Mouse (Mus musculus): ENCODE measurements around the gene Jak3.
A peak's percentile ranks its signal among the peaks of the same experiment; 100 is the strongest.

The Jak3 gene

DNA sequence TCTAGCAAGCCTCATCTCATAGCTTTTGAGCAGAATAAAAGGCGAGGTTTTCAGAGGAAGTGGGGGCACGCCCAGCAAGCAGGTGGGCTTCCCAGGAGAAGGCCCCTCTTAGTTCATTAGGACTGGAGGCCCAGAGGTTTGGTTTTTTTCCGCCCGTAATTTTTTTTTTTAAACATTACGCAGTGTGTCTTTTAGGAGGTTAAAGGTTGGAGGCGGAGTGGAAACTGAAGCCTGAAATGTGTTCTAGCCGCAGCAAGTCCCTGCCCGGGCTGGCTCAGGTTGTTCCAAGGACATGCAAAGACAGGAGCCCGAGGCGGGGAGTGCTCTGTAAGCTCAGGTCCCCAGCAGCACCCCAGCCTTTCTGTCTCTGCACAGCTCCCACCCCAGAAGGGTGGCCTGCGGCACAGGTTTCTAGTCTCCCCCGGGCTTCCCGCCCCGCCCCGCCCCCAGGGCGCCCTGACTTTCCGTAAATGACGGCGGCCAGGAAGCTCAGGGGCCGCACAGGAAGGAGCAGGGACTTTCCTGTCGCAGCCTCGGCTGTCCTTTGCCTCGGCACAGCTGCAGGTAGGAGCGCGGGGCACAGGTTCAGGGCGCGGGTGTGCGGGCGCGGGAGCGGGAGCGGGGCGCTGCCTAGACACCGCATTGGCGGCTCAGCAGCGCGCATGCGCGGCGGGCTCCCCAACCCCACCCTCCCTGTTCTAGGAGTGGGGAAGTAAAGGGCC is at the start of gene Jak3:
Jak3 (plus strand) TSS at position 277 of the 722 bp plus-strand sequence.
- peak; percentile 46 to 55 for DNase-seq (ENCODE audit: low spot score in 2 of 2)

DNA sequence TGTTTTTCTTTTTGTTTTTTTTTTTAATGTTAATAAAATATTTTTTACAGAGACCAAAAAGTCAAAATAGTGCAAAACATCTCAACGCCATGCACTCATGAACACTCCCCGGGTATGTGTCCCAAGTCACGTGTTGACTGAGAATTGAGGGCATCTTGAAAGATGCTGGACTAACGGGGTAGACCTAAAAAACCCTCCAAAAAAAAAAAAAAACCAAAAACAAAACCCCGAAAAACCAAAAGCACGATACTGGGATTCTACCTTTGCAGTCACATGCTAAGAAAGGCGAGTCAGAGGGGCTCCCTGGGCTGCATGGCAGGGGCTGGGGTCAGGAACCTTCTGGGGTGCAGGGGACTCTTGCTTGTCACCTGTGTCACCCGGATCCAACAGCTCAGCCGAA is 49.3 kb upstream of the Jak3 start:
- no peak for DNase-seq (ENCODE audit: low spot score in 2 of 2)

DNA sequence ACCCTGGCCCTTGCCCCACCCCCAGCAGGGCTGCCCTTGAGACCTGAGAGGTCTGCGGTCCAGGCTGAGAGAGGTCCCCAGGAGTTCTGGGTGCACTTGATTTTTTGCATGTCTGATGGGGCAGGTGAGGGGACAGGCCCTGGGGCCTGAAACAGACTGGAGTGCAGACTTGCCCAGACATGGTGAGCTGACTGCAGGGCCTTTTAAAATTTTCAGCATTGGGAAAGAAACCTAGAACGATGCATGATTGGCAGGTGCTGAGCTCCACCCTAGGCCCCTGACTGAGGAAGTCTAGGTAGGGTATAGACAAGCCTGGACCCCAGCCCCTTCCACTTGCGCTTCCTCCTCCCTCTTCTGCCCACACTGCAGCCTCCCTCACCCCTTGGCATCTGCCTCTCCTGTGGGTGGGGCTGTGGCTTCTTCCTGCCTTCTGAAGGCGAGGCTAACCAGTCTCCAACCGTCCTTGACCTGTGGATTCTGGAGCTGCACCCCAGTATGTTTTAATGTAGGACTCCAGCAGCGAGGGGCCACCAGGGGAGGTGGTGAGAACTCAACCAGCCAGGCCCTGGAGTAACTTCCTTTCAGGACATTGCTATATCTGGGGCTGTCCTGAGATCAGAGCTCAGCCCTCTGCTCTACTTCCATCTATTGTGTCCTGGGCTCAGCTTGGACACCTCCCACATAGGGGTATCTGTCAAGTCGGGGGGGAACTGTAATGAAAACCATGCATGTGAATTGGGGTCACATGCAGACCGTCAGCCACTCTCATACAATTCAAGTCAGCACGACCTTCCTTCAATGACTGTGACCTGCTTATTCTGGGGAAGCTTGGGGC is 48.6 kb upstream of the Jak3 start:
- DNase-seq (ENCODE audit: low spot score in 2 of 2): no peak

DNA sequence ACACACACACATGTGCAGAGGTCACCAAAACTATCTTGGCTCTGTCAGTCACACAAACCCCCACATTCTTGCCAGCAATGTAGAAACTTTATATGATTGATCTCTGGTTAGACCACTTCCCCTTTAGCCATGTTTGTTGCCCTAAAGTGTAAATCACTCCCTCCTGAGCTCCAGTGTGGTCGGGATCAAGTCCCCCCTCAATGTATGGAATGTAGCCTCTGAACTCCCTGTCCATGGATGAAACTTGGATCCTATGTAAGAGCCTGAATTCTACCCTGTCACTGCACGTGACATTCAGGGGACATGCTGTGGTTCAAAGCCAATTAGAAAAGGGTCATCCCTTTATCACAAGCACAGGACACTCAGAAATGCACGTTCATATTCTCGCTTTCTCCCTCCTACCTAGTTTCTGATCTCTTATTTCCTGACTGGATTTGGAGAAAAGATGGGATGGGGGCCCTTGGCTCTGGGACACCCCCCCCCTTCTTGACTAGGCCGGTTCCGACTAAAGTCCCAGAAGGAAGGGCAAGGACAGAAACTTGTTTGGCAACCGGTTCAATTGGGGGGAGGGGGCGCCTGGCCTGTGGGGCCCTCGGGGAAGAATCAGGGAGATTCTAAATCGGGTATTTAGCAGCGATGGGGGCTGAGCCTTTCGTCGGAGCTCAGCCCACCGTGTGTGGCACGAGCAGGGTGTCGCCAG is 47.5 kb upstream of the Jak3 start:
- no peak for DNase-seq (ENCODE audit: low spot score in 2 of 2)

DNA sequence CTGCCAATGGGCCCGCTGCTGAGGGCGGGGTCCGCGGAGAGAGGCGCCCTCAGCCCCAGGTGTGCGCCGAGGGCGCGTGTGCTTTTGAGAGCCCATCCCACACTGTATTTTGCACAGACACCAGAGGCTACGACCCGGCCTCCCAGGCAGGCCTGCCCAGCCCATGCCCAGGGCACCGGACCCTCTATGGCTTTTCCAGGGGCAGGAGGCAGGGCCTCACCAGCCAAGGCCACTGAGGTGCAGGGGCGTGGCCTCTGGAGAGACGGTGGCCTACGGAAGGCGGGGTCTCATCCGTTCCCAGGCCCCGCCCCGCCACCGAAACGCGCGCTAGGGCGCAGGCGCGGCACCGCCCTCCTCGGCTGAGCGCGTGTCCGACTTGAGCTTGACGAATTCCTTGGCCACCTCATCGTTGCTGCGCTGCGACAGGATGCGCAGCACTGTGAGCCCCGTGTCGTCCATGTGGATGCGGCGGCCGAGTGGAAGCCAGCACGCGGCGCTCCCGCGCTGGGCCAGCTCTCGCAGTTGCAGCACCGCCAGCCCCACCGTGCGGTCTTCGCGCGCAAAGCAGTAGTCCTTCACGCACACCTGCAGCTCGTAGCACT is 46.9 kb upstream of the Jak3 start:
- peak; percentile 80 to 92 for DNase-seq (ENCODE audit: low spot score in 2 of 2)

DNA sequence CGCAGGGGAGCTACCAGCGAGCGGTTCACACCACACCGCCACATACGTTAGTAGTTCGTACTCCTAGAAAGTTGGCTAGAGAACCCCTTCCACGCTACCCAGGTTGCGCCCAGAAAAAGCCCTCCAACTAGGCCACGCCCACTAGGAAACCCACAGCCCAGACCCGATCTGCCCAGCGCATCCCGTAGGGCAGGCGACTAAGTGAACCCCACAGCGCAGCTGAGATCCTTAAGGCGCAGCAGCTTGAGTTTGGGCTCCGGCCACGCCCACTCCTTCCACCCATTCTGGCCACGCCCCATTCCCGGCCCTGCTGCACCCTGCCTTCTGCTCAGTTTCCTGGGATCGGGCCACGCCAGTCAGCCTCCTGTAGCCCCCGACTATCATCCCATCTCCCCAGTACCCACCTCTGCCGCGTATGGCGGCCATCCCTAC is 46.3 kb upstream of the Jak3 start:
- DNase-seq (ENCODE audit: low spot score in 2 of 2): no peak

DNA sequence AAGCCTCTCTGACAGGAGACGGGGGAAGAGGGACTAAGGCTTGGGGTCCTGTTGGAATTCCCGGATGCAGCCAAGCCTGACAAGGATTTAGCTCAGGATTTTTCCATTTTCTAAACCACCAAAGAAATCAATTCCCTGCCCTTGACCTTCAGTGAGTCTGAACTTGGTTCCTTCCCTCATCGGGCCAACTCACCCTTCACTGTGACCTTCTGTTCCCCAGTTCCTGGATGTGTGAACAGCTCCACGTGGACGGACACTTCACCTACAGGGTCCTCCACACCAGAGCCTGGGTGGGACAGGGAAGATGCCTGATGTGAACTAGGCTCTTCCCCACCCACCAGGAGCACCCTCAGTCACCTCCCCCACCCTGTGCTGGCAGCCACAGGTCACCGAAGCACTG is 45.3 kb upstream of the Jak3 start:
- no peak for DNase-seq (ENCODE audit: low spot score in 2 of 2)

DNA sequence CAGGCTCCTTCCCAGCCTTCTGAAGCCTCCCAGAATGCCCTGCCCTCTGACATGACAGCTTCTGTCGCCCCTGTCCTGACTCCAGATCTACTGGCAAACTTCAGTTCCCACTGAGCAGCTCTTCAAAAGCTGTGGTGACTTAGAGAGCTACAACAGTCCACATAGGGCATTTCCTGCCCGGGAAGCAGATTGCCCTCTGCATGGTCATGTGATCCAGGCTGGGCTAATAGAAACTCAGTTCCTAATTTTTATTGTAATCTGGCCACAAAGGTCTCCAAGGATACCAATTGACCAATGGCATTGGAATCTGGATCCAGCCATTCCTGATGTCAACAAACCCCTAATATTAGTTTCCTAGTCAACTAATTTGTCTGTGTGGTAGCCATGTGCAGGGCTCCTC is 44.2 kb upstream of the Jak3 start:
- no peak for DNase-seq (ENCODE audit: low spot score in 2 of 2)

DNA sequence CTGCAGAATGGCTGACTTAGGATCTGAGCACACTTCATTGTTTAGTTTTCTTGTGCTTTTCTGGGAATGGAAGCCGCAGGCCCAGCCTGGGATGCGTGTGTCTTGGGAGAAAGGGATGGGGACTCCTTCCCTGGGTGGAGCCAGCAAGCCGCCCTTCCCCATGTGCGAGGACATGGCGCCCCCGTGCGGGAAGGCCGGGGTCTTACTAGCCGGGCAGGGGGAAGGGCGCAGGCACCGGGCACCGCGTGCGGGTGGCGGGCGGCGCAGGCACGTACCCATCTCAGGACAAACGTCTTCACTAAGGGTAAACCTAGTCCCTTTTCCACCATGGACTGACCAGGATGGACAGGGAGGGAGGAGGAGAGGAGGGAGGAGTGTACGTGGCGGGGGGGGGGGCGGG is 42.9 kb upstream of the Jak3 start:
- DNase-seq (ENCODE audit: low spot score in 2 of 2): no peak

DNA sequence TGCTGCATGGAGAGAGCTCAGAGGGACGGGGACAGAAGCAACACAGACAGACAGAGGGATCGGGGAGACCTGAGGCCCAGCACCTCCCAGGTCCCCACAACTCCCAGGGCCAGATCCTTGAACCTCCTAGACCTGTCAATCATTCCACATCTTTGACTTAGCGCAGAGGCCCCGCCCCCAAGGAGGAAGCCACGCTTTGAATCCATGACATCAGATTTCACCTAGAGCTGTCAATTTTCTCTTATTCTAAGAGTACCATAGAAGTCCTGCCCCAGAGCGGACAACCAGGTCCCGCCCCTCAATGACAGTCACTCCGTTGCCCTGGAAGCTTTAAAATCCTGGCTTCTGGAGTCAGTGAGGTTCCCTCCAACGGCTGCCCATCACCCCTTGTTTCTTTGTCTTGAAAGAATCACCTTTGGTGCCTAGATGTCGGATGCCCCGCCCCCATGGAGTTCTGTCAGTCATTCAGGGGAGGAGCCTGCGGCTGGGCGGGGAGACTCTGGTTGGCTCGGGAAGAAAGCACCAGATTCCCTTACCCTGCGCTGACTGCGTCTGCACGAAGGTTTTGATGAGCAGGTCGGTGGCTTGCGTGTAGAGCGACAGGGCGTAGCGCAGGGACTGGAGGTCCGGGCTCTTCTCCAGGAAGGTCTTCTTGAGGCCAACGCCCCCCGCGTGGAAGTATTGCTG is 42.0 kb upstream of the Jak3 start:
- no peak for DNase-seq (ENCODE audit: low spot score in 2 of 2)

DNA sequence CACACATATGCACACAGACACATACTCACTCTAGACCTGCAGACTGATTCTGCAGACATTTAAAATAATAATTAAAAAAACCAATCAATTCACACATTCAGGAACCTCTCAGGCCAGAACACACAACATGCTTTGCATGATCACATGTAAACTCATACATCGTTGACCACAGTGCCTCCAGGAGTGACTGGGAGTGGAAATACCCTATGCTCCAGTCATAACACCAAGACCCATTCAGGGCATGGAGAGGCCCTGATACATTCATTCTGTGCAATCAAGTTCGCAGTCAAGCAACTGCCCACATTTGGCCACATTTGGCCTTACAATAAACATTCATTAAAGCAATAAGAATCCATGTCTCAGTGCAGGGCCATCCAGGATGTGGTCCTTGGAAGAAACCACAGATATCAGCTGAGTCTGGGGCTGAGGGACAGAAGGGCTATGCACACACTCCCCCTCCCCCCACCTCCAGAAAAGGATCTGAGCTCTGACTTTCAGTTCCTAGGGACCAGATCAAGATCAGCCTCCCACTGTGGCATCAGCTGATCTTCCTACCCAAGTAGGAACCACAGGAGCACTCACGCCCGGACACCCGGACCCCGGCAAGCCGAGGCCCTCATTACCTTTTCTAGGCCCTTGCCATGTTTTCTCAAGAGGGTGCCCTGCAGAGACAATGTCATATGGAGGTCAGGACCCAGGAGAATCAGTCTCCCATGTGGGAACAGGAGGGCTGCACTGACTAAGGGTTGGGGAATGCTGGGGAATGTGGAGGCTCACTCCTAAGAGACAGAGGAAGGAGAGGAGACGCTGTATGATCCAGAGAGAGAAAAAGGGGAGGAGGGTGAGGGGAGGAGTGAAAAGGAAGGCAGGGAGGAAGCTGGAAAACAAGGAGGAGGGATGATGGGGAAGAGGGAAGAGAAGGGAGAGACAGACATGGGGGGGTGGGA is 38.7 kb upstream of the Jak3 start:
- no peak for DNase-seq (ENCODE audit: low spot score in 2 of 2)

DNA sequence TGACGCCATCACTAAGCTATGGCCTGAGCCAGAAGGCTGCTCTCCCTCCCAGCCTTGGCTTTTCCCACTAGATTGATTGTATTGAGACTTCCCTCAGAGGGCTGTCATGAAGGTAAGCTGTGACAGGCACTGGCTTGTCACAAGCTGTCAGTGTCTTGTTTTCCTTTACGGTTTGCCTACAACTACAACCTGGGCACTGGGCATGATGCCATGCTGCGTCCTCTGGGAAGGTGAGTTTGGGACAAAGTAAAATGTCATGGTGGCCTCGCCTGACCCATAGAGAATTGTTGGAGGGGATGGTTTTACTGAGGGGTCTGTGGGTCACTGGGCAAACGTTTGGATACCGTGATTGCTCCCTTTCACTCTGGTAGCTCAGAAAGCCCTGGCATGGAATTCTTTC is 37.8 kb upstream of the Jak3 start:
- no peak for DNase-seq (ENCODE audit: low spot score in 2 of 2)

DNA sequence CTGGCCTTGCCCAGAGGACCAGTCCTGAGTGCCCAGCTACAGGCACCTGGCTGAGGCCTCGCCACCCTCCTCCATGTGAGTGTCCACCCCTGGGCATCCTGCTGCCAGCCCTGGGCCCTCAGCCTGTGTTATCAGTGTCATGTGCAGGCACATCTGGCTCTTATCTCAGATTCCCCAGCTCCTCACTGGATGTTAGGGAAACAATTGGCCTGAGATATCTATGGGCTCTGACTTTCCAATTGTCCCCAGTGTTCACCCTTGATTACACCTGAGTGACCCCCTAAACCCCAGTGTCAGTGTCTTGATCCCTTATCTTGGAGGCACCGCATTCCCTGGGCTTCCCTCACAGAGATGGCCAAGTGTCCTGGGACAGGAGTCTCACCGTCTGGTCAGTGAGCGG is 36.8 kb upstream of the Jak3 start:
- no peak for DNase-seq (ENCODE audit: low spot score in 2 of 2)

DNA sequence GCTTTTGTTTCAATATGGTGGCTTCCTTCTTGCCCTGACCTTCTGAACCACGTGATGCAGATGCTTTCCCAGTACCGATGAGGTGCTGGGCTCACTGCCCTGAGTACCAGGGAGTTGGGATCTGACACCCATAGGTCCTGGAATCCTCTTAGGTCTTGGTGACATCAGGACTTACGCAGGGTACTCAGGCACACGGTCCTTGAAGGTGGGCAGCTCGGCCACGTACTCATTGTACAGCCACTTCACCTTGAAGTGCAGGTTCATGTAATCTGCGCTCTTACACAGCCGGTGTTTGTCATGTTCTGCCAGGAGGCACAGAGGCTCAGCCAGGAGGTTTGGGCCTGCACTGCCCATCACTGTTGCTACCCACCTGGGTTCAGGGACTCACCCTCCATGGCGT is 30.6 kb upstream of the Jak3 start:
- no peak for DNase-seq (ENCODE audit: low spot score in 2 of 2)

DNA sequence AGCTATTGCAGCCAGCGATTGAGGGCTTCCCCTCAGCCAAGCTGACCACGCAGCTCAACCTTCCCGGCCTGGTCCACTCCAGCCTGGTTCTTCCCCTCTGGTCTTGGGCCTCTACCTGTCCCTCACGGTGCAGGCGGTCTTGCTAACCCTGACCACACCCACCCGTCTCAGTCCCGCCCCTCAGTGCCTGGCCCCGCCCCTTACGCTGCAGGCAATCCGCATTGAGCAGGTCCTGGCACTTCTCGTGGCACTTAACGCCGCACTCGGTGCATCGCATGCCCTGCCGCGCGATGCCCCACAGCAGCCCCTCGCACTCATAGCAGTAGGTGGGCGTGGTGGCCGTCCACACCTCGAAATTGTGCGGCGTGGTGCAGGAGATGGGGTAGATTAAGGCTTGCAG is 21.5 kb upstream of the Jak3 start:
- DNase-seq (ENCODE audit: low spot score in 2 of 2): no peak

DNA sequence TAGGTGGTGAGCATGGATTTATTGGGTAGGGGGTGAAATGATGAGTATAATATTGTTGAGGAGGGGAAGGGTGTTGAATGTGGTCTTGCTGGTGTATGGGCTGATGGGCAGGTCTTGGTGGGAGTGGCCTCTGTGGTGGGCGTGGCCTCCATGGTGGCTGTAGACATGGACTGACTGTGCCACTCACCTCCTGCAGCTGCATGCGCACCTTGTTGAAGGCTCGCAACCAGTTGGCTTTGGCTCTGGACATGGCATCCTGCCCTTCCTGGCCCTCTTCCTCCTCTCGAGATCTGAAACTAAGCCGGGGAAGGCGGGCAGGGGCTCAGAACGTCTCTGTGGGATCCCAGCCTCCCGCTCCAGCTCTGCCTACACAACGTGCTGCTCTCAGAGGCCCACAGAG is 18.3 kb upstream of the Jak3 start:
- no peak for DNase-seq (ENCODE audit: low spot score in 2 of 2)

DNA sequence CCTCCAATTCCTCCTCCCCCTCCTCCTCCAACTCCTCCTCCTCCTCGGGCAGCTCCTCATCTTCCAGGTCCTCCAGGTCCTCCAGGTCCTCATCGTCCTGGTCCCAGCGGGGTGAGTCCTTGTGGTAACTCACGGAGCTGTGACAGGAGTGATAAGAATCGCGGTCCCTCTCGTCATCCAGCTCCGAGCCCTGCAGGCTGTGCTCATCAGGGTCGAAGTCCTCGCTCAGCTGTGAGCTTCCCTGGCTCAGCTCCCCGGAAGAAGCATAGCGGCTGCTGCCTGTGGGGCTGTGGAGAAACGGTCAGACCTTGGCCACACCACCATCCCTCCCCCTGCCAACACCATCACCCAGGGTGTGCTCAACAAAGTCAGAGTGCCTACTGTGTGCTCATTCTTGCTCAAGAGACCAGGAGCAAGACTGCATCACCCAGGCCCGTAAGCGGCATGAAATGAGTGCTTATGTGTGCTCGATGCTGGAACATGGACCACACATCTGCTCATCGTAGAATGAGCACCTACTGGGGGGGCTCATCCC is 17.5 kb upstream of the Jak3 start:
- DNase-seq (ENCODE audit: low spot score in 2 of 2): no peak

DNA sequence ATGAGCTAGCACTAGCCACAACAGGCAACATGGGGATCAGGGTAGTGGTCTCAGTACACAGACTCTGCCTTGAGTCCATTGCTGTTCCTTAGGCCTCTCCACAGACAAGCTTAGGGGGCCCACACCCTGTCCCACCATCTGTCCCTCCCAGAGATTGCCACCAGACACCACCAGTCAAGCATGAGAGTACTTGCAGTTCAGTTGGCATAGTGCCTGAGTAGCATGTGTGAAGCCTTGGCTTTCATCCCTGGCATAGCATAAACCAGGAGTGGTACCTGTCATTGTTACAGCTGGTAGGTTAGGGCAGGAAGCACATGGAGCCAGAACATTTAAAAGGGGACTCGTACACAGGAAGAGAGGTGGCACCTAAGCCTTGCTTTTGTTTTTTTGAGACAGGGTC is 16.3 kb upstream of the Jak3 start:
- no peak for DNase-seq (ENCODE audit: low spot score in 2 of 2)

DNA sequence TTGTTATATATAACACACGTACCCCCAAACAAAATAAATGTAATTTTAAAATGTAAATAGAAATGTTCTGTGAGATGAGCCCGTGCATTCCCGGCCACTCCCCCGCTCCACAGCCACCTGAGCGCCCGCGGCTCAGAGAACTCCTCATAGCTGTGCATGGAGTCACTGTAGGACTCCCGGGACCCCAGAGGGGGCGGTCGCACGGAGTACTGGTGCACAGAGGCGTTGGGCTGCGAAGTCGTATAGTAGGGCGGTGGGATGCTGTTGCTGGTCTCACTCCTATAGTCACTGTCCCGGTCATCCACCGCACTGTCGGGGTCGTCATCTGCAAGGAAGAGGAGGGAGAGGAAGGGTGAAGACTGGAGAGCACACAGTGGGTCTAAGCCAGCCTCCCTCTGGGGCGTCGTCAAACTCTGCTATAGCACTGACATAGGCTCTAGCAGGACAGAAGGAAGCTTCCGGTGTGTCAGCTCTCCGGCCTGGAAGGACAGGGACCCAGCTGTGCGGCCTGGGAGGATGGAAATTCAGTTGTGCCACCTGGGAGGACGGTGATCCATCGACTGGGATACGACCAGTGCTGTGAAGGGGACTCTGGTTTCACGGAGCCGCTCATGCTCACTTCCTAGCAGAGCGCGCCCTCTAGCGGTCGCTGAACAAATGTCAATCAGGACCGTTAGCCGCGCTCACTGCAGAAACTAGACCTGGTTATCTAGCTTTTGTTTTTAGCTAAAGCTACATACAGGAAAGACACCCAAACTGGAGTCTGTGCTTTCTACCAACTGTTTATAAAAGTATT is 15.6 kb upstream of the Jak3 start:
- peak; percentile 75 to 91 for DNase-seq (ENCODE audit: low spot score in 2 of 2)

Measured in frontal cortex, postnatal 36 days (tissue).